Mouse (Mus musculus) megakaryocyte, embryonic 14.5 days (primary cell): ENCODE measurements at regions not wholly inside any gene's neighbourhood (a gene's known extent, or its start where the extent isn't known, plus 50 kb on each side); places are given as distances from the start of the nearest gene placed in this dataset.

ENCODE experiments used
- FLI1 ChIP-seq: IDR thresholded peaks from 2 replicates; pipeline ENCODE4 v1.6.1; 2012; ENCODE audit warnings: low read length, inconsistent platforms, mixed read lengths
- GATA1 ChIP-seq: IDR thresholded peaks from 3 replicates; pipeline ENCODE4 v1.6.1; 2012; ENCODE audit warnings: mixed read lengths, low read length, inconsistent platforms, borderline replicate concordance

DNA sequence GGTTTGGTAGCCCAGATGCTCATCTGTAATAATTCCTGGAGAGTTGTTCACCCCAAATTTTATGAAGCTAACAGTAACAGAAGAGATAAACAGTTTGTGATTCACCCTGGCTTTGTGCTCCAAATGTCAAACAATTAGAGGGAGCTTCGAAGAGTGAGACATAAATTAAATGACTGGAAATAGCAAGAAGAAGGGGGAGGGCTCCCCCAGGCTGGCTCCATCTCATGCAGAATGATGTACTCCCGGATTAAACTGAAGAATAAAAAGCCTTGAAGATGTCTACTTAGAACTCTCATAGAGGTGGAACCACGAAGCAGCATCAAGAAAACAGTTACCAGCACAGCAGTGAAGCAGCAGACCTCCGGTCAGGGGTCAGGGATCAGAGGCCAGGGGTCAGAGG, 90.8 kb downstream of the Olfr267 start:
- TF ChIP-seq FLI1 (no peak), GATA1 (no peak)
